Mouse (Mus musculus) kidney, postnatal 4 days (tissue): ENCODE measurements around the gene Aco2.
A peak's percentile ranks its signal among the peaks of the same experiment; 100 is the strongest.
"Not testable (repeated sequence)": the region's sequence is repeated elsewhere in the genome, so short reads cannot be mapped to it uniquely, and the experiment has no call there.

Source experiments
- DNase-seq, 2 experiments: peaks; one replicate each; pipeline ENCODE4 v3.0.0; 2021; ENCODE audit warnings: mixed read lengths in 2 of 2

The Aco2 gene

DNA sequence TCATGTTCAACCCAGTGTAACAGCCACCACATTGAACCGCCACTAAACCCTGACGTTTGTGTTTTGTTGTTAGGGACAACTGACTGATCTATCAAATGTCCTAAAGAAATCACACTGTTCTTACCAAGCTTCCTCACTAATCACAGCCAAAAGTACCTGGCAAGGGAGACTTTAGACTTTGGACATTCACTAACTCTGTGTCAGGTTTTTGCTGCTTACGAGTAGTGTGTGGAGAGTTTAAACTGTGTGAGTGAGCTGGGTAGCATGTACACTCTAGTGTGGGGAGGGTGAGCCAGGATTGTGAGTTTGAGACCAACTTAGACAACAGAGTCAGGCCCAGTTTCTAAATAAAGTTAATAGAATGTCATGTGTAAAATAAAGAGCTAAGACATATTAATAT lies 10.2 kb downstream of the Aco2 start:
- no peak for DNase-seq

DNA sequence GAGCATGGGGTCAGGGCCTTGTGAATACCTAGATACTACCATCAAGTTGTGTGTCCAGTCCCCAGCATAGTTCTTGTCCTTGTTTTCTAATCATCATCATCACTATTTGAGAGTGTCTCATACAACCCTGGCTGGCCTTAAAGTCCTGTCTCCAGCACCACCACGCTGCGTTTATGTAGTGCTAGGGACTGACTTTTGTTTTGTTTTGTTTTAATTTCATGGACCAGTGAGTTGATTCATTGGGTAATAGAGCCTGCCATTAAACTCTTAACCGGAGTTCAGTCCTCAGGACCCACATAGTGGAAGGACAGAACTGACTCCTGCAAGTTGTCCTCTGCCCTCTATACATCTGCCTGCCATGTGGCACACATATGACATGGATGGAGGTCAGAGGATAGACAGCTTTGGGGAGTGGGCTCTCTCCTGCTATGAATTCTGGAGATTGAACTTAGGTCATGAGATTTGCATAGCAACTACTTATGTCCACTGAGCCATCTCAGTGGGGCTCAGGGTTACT lies 13.4 kb downstream of the Aco2 start:
- DNase-seq, result peak; percentile 30 to 33

DNA sequence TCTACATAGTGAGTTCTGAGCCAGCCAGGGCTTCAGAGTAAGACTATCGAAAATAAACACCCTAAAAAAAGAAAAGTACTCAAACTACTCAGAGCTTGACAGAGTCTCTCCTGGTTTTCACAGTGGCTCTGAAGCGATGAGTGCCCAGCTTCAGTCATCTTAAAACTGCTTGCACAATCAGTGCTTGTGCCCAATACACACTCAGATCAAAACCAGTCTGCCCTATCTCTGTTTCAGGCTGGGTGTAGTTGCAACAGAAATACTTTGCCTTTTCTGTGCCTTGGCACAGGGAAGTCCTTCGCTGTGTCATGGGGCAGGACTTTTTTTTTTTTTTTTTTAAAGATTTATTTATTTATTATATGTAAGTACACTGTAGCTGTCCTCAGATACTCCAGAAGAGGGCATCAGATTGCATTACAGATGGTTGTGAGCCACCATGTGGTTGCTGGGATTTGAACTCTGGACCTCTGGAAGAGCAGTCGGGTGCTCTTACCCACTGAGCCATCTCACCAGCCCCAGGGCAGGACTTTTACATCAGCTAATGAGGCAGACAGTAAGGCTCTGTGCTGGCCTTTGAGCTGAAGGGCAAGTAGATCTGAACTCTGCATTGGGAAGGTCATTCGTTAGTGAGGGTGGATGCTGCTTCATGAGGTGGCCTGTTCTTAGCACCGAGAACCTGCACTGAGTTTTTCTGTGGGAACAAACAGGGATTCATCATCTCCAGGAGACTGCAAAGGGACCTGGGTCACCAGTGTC lies 14.9 kb downstream of the Aco2 start:
- no peak for DNase-seq

DNA sequence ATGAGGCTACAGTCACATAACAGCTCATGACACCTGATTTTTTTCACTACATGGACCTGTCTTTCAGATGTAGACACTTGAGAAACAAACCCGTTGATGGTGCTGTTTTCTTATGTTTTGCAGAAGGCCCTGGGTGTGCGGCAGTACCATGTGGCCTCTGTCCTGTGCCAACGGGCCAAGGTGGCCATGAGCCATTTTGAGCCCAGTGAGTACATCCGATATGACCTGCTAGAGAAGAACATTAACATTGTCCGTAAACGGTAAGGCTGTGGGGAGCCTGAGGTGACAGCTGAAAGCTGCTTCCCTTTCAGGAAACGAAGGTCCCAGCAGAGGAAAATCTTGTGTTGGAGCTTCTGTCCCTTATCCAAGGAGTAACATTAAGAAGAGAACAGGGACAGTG lies 17.1 kb downstream of the Aco2 start:
- DNase-seq, result no peak

DNA sequence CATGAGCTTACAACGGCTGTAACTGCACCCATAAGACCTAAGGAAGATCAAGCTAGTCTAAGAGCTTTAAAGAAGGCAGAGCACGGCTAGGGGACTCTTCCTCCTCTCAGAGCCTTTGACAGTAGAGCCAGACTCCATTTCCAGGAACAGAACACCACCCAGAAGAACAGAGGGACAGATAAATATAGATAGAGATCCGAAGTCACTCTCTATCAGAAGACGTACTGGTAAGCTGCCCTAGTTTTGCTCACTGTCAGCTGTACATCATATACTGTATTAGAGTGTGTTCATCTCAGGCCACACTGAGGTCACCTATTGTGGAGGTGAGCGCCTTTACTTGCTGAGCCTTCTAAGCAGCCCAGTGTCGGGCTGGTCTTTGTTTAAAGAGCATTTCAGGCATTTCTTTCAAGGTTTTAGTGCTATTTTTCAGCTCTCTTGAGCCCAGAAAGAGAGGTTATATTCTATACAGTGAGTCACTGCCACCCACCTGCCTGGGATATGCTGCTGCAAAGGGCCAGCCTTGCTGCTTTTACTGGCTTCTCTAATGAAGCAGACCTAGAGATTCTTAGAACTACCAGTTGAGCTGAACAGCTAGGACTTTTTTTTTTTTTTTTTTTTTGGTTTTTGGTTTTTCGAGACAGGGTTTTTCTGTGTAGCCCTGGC lies 19.2 kb downstream of the Aco2 start:
- DNase-seq, result no peak

DNA sequence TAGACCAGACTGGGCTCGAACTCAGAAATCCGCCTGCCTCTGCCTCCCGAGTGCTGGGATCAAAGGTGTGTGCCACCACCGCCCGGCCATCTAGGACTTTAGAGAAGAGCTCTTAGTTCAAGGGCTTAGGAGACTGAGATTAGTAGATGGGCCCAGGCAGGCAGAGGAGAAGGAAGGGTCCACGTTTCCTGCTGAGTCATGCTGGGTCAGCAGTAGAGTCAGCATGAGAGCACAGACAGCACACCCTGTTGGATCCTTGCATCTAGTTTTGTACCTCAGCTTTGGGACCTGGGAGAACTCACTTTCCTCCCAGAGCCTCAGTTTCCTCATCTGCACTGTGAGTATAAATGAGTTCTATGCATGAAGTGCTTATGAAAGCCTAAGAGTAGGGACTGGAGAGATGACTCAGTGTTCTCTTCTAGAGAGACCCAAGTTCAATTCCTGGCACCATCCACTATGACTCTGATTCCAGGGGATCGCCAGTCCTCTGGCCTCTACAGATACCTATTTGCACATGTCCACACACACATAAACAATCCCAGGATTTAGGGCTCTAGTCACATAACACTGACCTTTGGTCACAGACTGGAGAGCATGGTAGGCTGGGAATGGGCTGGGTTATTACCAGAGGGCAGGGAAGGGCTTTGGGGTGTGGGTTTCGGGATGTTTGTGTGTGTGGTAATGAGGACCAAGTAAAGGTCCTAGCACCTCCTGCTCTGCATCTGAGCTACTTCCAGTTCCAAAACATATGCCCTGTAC lies 19.9 kb downstream of the Aco2 start:
- no peak for DNase-seq

DNA sequence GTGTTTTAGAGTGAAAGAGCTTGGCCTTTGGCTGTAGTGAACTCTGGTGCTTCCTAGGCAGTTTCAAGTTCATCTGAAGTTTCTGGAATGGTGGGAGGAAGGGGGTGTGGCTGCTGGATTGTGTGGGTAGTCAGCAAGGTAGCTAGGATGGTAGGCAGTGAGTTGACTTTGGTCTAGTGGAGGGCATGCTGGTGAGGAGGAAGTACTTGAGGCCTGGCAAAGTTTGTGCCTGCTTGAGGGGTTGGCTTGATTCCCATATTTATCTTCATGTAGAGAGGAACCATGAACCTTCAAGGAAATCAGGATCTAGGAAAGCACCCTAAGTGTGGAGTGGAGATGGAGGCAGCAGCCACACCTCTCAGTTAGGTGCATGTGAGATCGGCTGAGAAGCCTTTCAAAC lies 21.9 kb downstream of the Aco2 start:
- DNase-seq, result no peak

DNA sequence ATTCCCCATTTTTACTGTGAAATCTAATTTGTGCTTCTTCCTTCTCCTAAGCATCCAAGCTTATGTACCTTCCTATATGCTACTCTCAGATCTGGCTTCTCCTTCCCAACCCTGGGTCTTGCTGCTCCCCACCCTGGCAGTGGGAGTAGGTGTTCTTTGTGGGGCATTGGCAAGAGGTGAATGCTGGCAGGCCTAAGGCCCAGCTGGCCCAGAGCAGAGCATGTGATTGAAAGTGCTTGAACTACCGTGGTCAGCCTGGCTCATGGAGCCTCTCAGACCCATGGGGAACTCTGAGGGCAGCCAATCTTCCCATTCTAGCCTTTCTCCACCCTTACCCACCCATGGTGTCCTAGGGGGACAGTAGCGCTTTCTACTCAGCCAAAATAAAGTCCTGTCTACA lies 24.3 kb downstream of the Aco2 start:
- DNase-seq, result no peak

DNA sequence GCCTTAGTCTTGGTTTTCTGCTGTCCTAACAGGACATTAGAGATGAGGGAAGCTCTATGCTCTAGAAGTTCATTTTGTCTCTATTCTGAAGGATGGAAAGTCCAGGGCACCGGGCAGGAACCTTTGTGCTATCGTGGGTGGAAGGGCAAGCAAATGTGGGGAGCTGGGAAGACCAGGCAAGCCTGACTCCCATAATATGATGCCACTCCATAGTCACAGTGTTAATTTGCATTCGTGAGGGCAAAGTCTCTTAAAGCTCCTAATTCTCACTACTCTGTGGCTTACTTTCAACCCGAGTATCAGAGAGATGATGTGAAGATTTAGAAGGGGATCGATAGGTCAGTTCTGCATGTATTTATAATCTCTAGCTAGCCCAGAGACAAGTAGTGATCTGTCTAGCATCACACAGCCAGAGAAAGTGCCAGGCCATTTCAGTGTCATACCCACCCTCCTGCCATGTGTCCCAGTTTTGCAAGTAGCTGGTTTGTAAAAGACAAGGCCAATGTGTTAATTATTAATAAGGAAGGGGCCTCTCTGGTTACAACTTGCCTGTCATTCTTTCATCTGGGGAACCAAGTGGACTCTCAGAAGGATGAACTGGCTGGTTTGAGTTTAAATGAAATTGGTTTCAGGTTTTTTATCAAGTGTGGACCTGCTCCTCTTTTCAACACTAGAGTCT lies 25.6 kb downstream of the Aco2 start:
- DNase-seq, result no peak

DNA sequence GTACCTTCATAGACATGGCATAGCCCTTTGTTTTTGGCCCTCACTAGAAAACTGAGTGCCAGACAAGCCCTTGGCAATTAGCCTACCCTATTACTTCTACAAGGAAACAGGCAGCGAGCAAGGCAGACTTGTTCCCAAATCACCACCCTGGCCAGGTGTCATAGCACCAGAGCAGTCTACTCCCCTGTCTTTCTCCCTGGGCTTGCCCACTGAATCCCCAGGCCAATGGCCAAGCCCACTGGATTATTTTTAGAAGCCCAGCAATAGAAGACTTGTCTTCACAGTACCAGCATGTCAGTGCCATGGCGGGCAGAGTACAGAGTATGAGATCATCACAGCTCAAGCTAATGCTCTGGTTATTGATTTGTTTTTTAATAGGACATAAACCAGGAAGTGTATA lies 26.6 kb downstream of the Aco2 start:
- DNase-seq, result no peak

DNA sequence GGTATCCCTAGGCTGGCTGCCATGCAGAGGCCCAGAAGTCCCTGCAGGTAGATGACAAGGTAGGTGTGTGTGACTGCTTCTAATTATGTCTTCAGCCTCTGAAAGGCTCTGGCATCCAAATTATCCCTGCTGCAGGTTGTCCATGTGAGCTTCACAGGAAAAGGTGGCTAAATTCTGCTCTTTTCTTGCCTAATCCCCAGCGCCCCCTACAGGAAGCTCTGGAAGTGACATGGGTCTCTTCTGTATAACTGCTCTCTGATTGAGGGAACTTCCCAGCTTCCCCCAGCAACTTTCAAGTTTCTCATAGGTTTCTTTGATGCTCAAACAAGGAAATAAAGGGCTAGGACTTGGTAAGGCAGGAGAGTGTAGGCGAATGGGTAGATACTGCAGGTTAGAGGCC lies 32.8 kb downstream of the Aco2 start:
- DNase-seq, result peak; percentile 90

DNA sequence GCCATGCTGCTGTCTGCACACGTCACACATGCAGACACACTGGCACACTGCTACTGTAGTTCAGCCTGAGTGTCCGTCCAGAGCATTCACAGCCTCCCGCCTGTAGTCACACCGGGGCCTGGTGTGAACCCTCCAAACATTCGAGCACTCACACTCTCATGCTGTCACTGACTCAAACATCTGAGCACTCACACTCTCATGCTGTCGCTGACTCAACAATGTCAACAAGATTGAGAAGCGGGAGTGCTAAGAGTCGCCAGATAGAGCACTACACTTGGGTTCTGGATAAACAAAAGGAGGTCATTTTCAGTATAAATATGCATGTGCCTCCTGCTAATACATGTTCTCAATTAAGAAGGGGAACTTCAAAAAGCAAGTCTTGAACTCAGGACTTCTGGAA lies 35.8 kb downstream of the Aco2 start:
- DNase-seq, result no peak

DNA sequence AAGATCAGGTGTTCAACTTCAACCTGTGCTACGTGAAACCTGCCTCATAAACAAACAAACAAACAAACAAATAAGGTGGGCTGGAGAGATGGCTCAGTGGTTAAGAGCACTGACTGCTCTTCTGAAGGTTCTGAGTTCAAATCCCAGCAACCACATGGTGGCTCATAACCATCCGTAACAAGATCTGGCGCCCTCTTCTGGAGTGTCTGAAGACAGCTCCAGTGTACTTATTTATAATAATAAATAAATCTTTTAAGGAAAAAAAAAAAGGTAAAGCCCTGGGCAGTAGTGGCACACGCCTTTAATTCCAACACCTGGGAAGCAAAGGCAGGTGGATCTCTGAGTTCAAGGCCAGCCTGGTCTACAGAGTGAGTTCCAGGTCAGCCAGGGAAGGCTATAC lies 36.7 kb downstream of the Aco2 start:
- DNase-seq, result not testable (repeated sequence)

DNA sequence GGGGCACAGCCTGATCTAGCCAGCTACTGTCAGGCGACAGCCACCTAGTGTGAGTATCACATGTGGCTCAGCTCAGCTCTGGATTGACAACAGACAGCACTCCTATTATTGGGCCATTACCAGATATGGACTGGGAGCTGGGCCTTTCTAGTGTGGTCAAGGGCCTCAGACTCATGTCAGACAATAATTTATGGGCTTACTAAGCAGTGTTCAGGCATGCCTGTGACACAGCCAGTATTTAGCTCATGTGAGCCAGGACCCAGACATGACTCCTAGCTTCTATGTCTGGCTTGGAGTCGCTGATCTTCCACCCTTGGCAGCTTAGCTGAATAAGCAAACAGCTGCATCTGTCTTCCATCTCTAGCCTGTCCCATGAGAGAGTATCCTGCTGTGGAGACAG lies 40.4 kb downstream of the Aco2 start:
- peak; percentile 36 to 40 for DNase-seq

DNA sequence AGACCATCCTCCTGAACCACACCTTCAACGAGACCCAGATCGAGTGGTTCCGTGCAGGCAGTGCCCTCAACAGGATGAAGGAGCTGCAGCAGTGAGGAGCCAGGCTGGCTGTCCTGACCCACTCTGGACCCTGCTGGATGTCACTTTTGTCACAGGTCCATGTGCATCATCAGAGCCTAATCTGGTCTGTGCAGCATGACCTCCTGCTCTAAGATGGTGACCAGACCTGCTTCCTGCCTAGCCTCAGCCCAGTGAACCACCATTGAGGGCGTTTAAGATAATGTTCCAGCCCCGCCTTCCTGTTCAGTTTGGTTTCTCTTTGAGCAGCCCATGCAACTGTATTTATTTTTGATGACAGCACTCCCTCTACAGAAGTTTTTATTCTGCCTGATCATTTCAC lies 42.6 kb downstream of the Aco2 start:
- no peak for DNase-seq

DNA sequence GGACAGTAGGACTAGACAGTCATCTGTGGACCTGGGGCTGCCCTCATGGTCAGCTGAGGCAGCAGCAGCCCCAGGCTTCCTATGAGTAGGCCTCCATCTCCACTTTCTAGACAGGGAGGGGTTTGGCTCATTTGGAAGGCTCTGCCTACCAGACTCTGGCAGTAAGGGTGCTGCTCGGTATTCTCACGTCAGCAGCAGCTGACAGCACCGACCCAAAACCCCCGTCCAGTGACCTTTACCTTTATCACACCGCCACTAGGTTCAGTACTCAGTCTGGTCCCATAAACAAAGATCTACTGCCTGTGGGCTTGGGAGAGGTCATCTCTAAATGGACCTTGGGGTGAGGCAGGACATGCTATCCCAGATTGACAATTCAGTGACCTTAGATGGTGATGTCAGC lies 43.6 kb downstream of the Aco2 start:
- no peak for DNase-seq

DNA sequence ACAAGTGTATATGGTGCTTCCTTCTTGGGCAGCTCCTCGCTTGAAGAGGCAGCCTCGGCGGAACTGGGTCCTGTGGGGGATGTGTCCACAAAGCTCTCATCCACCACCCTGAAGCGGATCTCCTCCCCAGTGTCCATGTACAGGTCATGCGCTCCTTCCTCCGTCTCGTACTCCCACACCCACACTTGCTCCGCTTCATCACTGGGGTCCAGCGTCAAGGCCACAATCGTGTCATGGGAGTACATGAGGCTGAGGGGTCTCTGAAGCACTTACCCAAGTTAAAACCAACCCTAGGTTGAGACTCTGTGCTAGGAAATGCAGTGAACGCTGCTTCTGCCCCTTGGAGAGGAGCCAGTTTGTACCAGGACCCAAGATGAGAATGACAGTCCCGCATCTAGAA lies 45.1 kb downstream of the Aco2 start:
- DNase-seq, result peak in 1 of 2 experiments; percentile 27

DNA sequence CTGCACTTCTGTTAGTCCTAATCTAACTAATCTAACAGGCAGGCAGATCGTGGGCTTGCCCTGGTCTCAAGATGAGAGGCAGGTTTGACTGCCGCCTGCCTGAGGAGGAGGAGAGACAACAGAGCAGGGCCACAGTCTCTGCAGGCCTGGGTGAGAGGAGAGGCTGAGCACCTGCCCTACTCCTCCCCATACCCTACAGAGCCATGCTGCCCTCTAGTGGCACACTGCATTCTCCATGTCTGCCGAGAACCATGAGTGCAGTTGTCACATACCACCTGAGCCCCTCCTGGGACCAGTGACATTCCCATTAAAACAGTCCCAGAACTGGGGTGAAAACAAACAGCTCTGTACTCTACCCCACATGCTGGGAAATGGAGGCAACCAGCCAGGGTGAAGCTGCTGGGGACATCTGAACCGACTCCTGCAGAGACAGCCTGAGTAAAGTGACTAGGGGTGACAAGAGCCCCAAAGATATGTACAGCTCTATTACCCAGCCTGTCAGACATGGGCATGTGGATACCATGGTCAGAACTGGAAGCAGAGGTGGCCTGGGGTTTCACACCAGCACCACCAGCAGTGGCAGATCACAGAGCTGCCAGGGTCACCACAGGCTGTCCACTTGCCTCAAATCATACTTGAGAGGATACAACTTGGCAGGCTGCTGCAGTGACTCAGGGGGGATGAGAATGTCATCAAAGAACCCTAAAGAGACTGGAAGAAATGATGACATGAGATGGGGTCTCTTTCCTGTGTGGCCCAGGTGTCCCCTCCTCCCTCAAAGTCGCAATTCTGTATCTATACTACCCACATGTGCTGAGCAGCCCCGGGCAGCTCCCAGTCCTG lies 45.7 kb downstream of the Aco2 start:
- peak; percentile 87 for DNase-seq

DNA sequence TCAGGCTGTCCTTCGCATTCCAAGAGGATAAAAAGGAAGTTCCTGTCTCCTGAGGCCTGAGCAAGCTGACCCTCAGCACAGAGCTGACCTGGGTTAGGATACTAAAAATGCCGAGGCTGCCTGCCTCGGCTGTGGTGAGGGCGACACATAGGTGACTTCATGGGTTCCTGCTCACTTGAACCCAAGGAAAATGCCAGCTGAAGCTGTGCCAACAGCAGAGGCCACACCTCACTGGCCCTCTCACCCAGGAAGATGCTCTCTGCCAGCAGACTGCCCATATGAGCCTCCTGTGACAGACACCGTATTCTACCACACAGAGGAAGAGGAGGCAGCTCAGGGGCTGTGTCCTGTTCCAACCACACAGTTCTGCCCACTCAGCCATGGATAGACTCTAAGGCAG lies 47.0 kb downstream of the Aco2 start:
- no peak for DNase-seq

DNA sequence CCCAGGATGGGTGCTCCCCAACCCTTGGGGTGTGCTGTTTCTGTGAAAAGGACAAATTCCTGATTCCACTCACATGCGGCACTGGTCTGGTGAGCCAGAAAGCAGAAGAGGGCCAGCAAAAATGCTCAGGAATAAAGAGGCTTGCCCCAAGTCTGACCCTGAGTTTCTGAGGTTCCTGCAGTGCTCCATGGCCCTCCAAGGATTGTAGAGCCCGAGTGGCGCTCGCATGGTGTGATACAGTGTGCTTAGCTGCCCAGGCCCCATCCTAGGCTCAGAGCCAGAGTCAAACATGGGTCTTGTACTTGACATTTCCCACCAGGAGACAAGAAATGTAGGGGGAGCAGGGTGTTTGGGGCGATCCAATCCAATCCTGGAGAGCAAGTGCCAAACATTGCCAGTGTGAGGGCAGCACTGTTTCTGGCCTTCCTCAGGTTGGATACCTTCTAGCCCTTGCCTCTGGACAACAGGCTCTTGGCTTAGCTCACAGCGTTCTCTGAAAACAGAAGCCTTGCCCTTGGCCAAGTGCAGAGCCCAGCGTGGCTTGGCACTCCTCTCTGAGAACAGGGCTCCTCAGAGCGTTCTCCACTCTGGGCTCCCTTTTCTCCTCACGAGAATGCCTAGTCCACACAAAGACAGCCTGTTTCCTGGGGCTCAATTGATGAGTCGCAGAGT lies 48.6 kb downstream of the Aco2 start:
- no peak for DNase-seq

DNA sequence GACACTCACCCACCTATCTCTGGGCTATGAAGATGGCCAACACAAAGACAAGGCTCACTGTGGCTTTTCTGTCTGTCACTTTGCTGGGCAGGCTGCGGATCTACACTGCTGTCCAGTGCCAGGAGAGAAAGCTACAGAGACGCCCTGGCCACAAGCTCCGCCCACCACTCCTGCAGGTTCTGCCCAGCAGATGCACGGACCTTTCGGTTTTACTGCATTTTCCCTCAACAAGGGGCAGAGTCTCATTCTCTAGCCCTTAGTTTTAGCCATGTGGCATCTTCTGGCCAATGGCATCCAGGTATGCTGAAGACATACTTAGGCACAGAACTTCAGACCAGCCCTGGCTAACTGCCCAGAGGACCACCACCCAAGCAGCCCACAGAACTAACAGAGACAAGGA lies 49.1 kb downstream of the Aco2 start:
- DNase-seq, result no peak

DNA sequence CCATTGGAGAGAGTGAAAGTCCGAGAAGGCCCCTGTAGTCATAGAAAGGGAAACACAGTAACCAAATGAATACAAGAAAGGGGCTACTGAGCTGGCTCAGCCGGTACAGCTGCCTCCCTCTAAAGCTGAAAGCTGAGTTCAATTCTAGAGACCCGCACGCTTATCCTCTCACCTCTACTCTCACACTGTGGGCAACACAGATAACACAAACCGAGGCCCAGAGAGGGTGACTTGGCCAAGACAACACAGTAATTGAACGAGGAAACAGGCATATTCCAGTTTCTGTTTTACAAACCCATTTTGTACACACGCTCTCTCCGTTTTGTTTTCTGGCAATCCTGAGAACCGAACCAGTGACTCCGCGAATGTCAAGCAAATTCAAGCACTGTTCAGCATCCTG lies 52.8 kb downstream of the Aco2 start:
- no peak for DNase-seq
